Mouse (Mus musculus) lung, adult 2 months (tissue): Measurements from ENCODE around the gene Xpo6.

Source experiments
- CTCF ChIP-seq: fragments of 200-500 bp; IDR thresholded peaks from 2 replicates; pipeline ENCODE4 v1.5.1; 2011; ENCODE audit warnings: mild to moderate bottlenecking, low read length, control low read depth; ENCODE audit not compliant: insufficient read depth
- POLR2A ChIP-seq: fragments of 200-500 bp; IDR thresholded peaks from 2 replicates; pipeline ENCODE4 v1.6.1; 2011; ENCODE audit warnings: low read depth, mild to moderate bottlenecking, control low read depth, low read length, borderline replicate concordance; ENCODE audit errors: extremely low read depth

- no peak for TF ChIP-seq POLR2A
- TF ChIP-seq CTCF: peak; percentile 88
Observed at GRCm38 (mm10) chr7:126089782-126090181, 110.5 kb downstream of the Xpo6 start.
